Mouse (Mus musculus): ENCODE results near the gene Mei1.

The Mei1 gene

DNA sequence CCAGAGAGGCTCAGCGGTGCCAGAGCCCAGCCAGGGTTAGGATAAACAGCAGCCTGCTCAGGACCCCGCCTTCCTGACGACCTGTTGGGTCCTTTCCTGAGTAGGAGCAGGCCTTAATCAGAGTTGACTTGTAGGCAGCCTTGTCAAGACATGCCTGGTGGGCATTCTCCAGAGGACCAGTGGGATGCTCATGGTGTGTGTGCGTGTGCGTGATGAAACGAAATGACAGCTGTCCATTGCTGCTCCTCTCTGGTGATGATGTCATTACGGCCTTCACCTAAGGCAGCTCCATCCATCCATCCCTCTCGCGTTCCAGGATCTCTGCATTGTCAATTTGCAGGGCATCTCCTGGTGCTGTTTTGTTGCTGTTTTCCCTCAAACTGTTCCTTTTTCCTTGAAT is 89.7 kb downstream of the Mei1 start:
- Histone ChIP-seq H3K4me1 (replicated peaks; ENCODE audit: low read depth, low read length) (peaks cover 97% of the 10 kb centered on the region), H3K27me3 (ENCODE audit: insufficient read depth, low read length) (no peaks in the 10 kb centered on the region), H3K4me3 (replicated peaks; ENCODE audit: low read length) (no peak overlapping the region), H3K9me3 (ENCODE audit: low read length) (no peaks in the 10 kb centered on the region), H3K36me3 (ENCODE audit: insufficient read depth, low read length) (peaks cover 57% of the 10 kb centered on the region)
- TF ChIP-seq CTCF (conservative IDR thresholded peaks at IDR 0.05; ENCODE audit: low read length) (no peak), NANOG (IDR thresholded peaks at IDR 0.05; ENCODE audit: borderline replicate concordance, low read length) (no peak), POU5F1 (IDR thresholded peaks at IDR 0.05; ENCODE audit: borderline replicate concordance, low read length) (no peak)

DNA sequence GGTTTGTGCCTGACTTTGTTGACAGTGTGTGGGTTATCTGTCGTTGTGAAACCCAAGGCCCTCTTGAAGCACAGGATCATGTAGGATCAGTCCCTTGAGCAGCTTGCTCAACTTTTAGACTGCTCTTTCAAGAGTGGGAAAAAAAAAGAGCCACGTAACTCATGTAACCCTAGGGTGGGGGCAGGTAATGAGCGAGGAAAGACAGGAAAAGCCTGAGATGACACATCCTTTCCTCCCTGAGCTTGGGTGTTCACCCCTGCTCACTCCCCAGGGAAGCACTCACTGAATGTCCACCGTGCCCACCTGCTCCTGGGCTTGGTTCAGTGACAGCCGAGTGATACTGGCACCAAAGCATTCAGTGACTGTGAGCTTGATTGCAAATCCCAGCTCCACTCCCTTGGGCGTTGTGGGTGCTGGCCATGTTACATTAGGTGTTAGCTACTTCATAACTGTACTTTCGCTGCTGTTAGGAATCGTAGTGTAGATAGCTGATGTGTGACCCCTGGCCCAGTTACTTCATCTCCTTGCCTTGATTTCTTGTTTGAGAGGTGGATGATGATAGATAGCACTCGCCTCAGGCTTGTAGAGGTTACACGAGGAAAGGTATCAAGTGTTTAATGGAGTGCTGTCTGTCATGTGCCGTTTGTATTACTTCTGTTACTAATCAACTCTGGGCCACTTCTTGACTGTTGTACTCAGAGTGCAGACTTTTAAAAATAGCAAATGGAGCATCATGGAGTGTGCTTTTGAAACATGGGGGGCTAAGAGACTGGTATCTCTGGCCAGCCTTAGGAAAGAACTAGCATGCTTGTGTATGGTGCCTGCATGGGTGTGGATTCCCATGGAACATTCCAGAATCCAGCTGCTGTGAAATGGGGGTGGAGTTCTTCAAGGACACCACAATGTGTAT is 91.2 kb downstream of the Mei1 start:
- H3K9me3 ChIP-seq (ENCODE audit: low read length), result no peaks in the 10 kb centered on the region
- peaks cover 97% of the 10 kb centered on the region for H3K4me1 ChIP-seq (replicated peaks; ENCODE audit: low read depth, low read length)
- H3K27me3 ChIP-seq (ENCODE audit: insufficient read depth, low read length), result no peaks in the 10 kb centered on the region
- TF ChIP-seq POU5F1 (IDR thresholded peaks at IDR 0.05; ENCODE audit: borderline replicate concordance, low read length) (no peak), CTCF (conservative IDR thresholded peaks at IDR 0.05; ENCODE audit: low read length) (no peak), NANOG (IDR thresholded peaks at IDR 0.05; ENCODE audit: borderline replicate concordance, low read length) (no peak)
- H3K36me3 ChIP-seq (ENCODE audit: insufficient read depth, low read length), result peaks cover 46% of the 10 kb centered on the region
- H3K4me3 ChIP-seq (replicated peaks; ENCODE audit: low read length), result no peak overlapping the region

DNA sequence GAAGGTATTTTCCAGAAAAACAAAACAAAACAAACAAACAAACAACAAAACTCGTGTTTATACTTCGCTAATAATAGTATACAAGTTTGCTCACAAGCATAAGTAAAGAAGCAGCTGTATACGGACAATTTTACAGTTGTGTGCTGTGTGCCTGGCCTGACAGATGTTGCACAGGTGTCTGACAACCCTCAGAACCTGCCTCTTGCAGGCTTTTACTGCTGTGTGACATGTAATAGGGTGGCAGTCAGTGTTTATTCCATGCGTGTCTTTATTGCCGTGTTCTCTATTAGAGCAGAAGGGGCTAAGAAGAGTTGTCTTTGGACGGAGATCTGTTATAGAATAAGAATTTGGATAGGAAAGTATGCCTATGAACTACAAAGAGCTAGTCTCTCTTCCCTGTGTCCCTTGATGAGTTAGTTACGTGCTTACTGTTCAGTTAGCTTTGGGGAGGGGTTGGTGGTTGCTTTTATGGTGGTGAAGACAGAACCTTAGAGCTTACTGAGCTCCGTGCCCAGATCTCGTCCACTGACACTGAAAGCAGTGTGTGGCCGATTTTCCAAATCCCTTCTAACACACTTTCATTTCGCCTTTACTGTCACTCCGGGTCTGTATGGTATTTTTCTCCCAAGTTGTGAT is 92.3 kb downstream of the Mei1 start:
- Histone ChIP-seq H3K4me1 (replicated peaks; ENCODE audit: low read depth, low read length) (peaks cover 97% of the 10 kb centered on the region), H3K27me3 (ENCODE audit: insufficient read depth, low read length) (no peaks in the 10 kb centered on the region), H3K4me3 (replicated peaks; ENCODE audit: low read length) (no peak overlapping the region), H3K36me3 (ENCODE audit: insufficient read depth, low read length) (peaks cover 43% of the 10 kb centered on the region), H3K9me3 (ENCODE audit: low read length) (no peaks in the 10 kb centered on the region)
- TF ChIP-seq CTCF (conservative IDR thresholded peaks at IDR 0.05; ENCODE audit: low read length) (no peak), POU5F1 (IDR thresholded peaks at IDR 0.05; ENCODE audit: borderline replicate concordance, low read length) (no peak), NANOG (IDR thresholded peaks at IDR 0.05; ENCODE audit: borderline replicate concordance, low read length) (no peak)

DNA sequence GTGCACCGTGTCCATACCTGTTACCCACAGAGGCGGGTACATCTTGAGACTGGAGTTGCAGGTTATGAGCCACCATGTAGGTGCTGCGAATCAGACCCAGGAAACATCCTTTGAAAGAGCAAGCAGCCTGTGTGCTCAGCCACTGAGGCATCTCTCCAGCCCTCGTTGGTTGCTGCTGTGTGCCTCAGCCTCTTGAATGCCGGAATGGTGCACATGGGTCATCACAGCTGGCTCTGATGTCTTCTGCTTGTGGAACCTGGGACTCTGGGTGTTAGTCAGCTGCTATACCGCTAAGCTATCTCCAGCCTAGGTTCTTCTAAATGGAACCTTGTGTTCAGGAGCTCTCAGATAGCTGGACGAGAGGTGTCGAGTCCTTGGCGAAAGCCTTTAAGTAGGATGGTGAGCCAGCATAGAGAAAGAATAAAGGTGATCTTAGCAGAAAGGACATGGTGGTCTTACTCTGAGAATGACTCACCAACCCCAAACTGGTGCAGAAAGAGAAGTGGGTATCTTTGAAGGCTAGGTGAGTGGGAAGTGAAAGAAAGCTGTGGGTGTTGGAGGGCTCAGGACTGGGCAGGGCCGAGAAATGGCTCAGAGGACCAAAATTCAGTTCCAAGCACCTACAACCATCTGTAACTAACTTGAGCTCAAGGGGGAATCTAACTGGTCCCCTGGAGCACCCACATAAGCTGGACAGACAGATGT is 93.7 kb downstream of the Mei1 start:
- no peak overlapping the region; the same call in 1 of the 2 replicates for H3K4me3 ChIP-seq (replicated peaks; ENCODE audit: low read length)
- no peak for TF ChIP-seq NANOG (IDR thresholded peaks at IDR 0.05; ENCODE audit: borderline replicate concordance, low read length)
- no peak for TF ChIP-seq CTCF (conservative IDR thresholded peaks at IDR 0.05; ENCODE audit: low read length)
- TF ChIP-seq POU5F1 (IDR thresholded peaks at IDR 0.05; ENCODE audit: borderline replicate concordance, low read length), result no peak
- H3K9me3 ChIP-seq (ENCODE audit: low read length), result no peaks in the 10 kb centered on the region
- peaks cover 43% of the 10 kb centered on the region for H3K36me3 ChIP-seq (ENCODE audit: insufficient read depth, low read length)
- peaks cover 98% of the 10 kb centered on the region for H3K4me1 ChIP-seq (replicated peaks; ENCODE audit: low read depth, low read length)
- H3K27me3 ChIP-seq (ENCODE audit: insufficient read depth, low read length), result no peaks in the 10 kb centered on the region

DNA sequence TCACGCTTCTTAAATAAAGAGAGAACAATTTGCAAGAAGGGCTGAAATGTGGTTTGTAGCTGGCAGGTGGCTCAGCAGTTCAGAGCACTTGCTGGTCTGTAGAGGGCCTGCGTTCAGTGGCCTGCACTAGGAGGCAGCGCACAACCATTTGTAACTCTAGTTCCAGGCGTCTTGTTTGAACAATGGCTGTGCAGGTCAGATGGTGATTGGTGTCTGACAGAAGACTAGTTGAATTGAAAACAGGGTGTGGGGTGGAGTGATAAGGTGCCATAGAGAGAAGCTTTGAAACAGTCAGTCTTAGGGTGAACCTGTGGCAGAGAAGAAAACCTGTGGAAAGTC is 94.2 kb downstream of the Mei1 start:
- TF ChIP-seq NANOG (IDR thresholded peaks at IDR 0.05; ENCODE audit: borderline replicate concordance, low read length) (no peak), POU5F1 (IDR thresholded peaks at IDR 0.05; ENCODE audit: borderline replicate concordance, low read length) (no peak)
- H3K9me3 ChIP-seq (ENCODE audit: low read length), result no peaks in the 10 kb centered on the region
- H3K36me3 ChIP-seq (ENCODE audit: insufficient read depth, low read length), result peaks cover 44% of the 10 kb centered on the region
- no peak overlapping the region; the same call in 1 of the 2 replicates for H3K4me3 ChIP-seq (replicated peaks; ENCODE audit: low read length)
- no peaks in the 10 kb centered on the region for H3K27me3 ChIP-seq (ENCODE audit: insufficient read depth, low read length)
- H3K4me1 ChIP-seq (replicated peaks; ENCODE audit: low read depth, low read length), result peaks cover 98% of the 10 kb centered on the region

DNA sequence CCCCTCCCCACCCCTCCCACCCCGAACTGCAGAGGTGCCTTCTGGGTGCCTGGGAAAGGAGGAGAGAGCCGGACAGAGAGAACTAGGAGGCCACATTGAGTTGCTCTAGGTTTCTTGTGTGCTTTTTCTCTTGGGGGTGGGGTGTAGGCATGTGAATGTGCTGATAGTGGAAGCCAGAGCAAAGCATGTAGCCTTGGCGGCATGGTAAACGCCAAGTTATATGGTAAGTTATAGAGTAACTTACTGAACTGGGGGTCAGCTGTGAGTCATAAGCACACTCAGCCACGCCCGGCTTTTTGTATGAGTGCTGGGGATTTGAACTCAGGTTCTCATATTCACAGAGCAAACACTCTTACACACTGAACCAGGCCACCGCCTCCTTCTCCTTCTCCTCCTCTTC is 94.7 kb downstream of the Mei1 start:
- Histone ChIP-seq H3K9me3 (ENCODE audit: low read length) (no peaks in the 10 kb centered on the region), H3K4me1 (replicated peaks; ENCODE audit: low read depth, low read length) (peaks cover 98% of the 10 kb centered on the region), H3K27me3 (ENCODE audit: insufficient read depth, low read length) (no peaks in the 10 kb centered on the region), H3K4me3 (replicated peaks; ENCODE audit: low read length) (0 out of 2 replicates have a peak overlapping the region, but pooled peaks have one; percentile 27), H3K36me3 (ENCODE audit: insufficient read depth, low read length) (peaks cover 45% of the 10 kb centered on the region)
- TF ChIP-seq POU5F1 (IDR thresholded peaks at IDR 0.05; ENCODE audit: borderline replicate concordance, low read length) (no peak), CTCF (conservative IDR thresholded peaks at IDR 0.05; ENCODE audit: low read length) (no peak), NANOG (IDR thresholded peaks at IDR 0.05; ENCODE audit: borderline replicate concordance, low read length) (no peak)

DNA sequence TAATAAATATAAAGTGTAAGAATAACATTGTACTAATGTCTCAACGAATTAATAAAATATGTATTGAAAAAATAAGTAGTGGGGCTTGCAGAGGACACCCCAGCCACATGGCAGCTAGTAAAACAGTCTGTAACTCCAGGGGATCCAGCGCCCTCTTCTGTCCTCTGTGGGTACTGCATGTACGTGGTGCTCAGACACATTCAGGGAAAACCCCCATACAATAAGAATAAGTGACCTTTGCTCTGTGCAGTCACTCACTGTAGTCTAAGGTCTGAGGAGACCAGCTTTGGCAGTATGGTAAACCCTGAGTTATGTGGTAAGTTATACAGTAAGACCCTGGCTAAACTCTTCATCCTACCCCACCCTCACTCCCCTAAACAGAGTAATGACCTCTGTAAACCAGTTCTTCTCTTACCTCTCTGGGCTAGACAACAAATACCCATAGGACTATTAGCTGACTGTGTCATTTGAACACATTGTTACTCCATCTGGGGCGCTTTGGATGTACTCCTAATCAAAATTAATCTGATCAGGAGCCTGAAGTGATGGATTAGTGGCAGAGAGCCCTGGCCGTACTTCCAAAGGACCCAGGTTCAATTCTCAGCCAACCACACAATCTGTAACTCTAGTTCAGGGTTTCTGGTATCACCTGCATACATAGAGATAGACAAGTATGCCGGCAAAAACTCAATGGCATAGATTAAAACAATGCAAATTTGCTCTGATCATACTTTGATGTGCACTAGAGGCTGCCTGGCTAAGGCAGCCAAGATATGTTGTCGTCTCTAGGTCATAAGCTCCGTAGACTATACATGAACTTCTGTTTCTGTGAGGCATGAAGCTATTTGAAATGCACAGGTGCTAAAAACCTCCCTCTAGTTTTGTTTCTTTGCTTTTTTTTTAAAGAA is 95.8 kb downstream of the Mei1 start:
- Histone ChIP-seq H3K4me3 (replicated peaks; ENCODE audit: low read length) (peak overlapping the region; percentile 60), H3K9me3 (ENCODE audit: low read length) (no peaks in the 10 kb centered on the region), H3K36me3 (ENCODE audit: insufficient read depth, low read length) (peaks cover 45% of the 10 kb centered on the region), H3K27me3 (ENCODE audit: insufficient read depth, low read length) (no peaks in the 10 kb centered on the region), H3K4me1 (replicated peaks; ENCODE audit: low read depth, low read length) (peaks cover 98% of the 10 kb centered on the region)
- TF ChIP-seq CTCF (conservative IDR thresholded peaks at IDR 0.05; ENCODE audit: low read length) (peak; percentile 93), POU5F1 (IDR thresholded peaks at IDR 0.05; ENCODE audit: borderline replicate concordance, low read length) (no peak)

Data from E14TG2a.4 (cell line).